Mouse (Mus musculus) megakaryocyte-erythroid progenitor cell, adult 5-6 weeks (primary cell): ENCODE data around the gene Gm3269. TPM values are rescaled to one million over a fixed set of nuclear protein-coding genes. Genes with fewer than 3 reads are reported as not detected.
"Not testable (repeated sequence)": the region's sequence is repeated elsewhere in the genome, so short reads cannot be mapped to it uniquely, and the experiment has no call there.

ENCODE experiments used
- ATAC-seq: replicated peaks from 2 replicates; pipeline ENCODE4 v1.8.0; 2016; ENCODE audit warnings: mild to moderate bottlenecking, inconsistent platforms; ENCODE audit not compliant: severe bottlenecking, poor library complexity, low FRiP score, low TSS enrichment
- total RNA-seq, 2 experiments: library from RNA; stranded (forward) in 1 of 2; stranded (reverse) in 1 of 2; fragments of 200-1000, 215-1000 nt in 1 of 2; fragments of >200 nt in 1 of 2; fragmentation: Nextera tagmentation in 1 of 2; gene quantifications; 2 replicates each; pipeline ENCODE4 v1.2.3; 2014 to 2017

Gm3269 gene
- total RNA-seq (2014; fragmentation: Nextera tagmentation), result not detected in 2 replicates
- total RNA-seq (2017), result not detected in 2 replicates

DNA sequence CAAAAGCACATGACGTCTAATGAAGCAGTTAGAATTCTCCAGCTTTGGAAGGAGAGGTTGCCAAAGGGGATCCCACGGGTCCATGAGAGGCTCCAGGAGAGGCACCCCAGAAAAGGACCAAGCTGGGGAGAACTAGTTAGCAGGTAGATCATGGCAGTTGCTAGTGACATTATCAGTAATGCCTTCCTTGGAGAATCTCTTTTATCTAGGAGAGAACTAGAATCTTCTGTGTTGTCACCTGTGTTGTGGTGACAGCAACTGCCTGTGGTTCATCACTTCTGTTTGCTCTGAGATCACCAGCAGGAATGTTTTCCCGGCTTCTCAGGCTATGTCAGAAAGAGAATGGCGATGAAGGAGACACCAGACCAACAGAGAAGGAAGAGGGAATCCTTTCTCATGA lies at the start of gene Gm3269:
Gene Gm3269, plus strand, starts transcription at position 301 of the 400 bp plus-strand sequence.
- ATAC-seq, result not testable (repeated sequence)

DNA sequence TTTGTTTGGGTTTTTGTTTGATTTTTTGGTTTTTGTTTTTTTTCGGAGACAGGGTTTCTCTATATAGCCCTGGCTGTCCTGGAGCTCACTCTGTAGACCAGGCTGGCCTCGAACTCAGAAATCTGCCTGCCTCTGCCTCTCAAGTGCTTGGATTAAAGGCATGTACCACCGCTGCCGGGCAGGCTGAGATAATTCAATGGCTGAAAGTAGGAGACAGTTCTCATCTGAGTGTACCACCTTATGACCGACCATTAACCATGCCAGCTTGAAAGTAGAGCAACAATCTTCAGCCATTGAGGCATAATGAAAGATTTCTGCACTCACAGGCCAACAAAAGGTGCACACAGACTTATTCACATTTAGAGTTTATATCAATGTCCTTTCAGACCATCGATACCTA lies 31.5 kb upstream of the Gm3269 start:
- ATAC-seq, result not testable (repeated sequence)

DNA sequence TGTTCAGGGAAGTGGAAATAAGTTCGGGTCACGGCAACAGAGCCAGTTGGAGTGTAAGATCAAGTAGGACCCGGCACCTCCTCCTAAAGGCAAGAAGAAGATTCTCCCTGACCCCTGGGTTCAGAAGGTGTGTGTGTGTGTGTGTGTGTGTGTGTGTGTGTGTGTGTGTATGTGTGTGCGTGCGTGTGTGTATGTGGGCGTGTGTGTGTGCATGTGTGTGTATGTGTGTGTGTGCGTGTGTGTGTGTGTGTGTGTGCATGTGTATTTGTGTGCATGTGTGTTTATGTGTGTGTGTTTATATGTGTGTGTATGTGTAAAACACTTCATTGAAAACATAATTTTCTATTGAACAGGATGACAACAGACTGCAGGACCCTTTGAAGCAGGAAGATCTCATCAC lies 16.0 kb upstream of the Gm3269 start:
- ATAC-seq, result not testable (repeated sequence)

DNA sequence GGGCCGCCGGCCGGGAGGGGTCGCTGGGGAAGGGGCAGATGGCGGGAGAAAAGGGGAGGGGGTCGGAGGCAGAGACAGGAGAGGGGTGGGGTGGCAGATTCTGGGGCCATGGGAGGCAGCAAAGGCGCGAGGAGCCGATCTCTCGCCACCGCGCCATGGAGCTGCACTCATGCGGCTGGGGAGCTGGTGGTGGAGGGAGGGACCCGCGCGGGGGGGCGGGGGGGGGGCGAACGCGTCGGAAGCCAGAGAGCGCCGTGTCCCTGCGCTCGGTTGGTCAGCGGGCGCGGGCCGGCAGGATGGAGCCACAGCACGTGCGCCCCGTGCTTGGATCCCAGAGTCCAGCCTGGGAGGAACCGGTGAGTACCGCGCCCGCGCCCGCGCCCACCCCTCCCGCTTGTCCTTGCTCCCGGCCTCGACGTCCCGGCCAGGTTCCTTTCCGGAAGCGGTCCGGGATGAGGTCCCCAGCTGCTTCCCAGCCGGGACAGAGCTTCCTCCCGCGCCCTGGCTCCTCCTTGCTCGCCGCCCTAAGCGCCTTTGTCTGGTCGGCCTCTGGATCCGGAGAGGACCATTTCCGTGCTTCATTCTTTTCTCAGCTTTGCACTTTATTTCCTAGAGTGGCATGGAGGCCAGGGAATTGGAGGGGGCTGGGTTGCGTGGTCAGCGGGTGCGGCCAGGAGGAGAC lies 17.5 kb downstream of the Gm3269 start, which contains the start of gene Gm3264:
Gene Gm3264, plus strand, starts transcription at position 278 of the 682 bp plus-strand sequence.
- not testable (repeated sequence) for ATAC-seq

DNA sequence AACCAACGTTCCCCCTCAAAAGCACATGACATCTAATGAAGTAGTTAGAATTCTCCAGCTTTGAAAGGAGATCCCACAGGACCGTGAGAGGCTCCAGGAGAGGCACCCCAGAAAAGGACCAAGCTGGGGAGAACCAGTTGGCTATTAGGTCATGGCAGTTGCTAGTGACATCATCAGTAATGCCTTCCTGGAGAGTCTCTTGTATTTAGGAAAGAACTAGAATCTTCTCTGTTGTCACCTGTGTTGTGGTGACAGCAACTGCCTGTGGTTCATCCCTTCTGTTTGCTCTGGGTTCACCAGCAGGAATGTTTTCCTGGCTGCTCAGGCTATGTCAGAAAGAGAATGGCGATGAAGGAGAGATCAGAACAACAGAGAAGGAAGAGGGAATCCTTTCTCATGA lies 54.2 kb downstream of the Gm3269 start, which contains the start of gene Gm3278:
Gene Gm3278, plus strand, starts transcription at position 301 of the 400 bp plus-strand sequence.
- ATAC-seq, result not testable (repeated sequence)

Other genes with a start within 250 kb of the Gm3269 start
- gene Gm8159, start 205.8 kb upstream of the Gm3269 start, total RNA-seq (2014; fragmentation: Nextera tagmentation), result not detected in 2 replicates
- not detected in 2 replicates for gene Gm8159, start 205.8 kb upstream of the Gm3269 start, total RNA-seq (2017)
- not detected in 2 replicates for gene Gm3239, start 173.9 kb upstream of the Gm3269 start, total RNA-seq (2014; fragmentation: Nextera tagmentation)
- gene Gm3239, start 173.9 kb upstream of the Gm3269 start, total RNA-seq (2017), result not detected in 2 replicates
- gene Gm7876, start 128.9 kb upstream of the Gm3269 start, total RNA-seq (2014; fragmentation: Nextera tagmentation), result not detected in 2 replicates
- not detected in 2 replicates for gene Gm7876, start 128.9 kb upstream of the Gm3269 start, total RNA-seq (2017)
- not detected in 2 replicates for gene Gm3252, start 111.3 kb upstream of the Gm3269 start, total RNA-seq (2014; fragmentation: Nextera tagmentation)
- not detected in 2 replicates for gene Gm3252, start 111.3 kb upstream of the Gm3269 start, total RNA-seq (2017)
- gene Gm9602, start 61.8 kb upstream of the Gm3269 start, total RNA-seq (2014; fragmentation: Nextera tagmentation), result 0.11 TPM in 1 of 2 replicates, not detected in the other
- not detected in 2 replicates for gene Gm9602, start 61.8 kb upstream of the Gm3269 start, total RNA-seq (2017)
- not detected in 2 replicates for gene Gm3264, start 17.5 kb downstream of the Gm3269 start, total RNA-seq (2014; fragmentation: Nextera tagmentation)
- gene Gm3264, start 17.5 kb downstream of the Gm3269 start, total RNA-seq (2017), result not detected in 2 replicates
- gene Gm3278, start 54.3 kb downstream of the Gm3269 start, total RNA-seq (2014; fragmentation: Nextera tagmentation), result not detected in 2 replicates
- not detected in 2 replicates for gene Gm3278, start 54.3 kb downstream of the Gm3269 start, total RNA-seq (2017)
- not detected in 2 replicates for gene Gm8297, start 145.8 kb downstream of the Gm3269 start, total RNA-seq (2014; fragmentation: Nextera tagmentation)
- gene Gm8297, start 145.8 kb downstream of the Gm3269 start, total RNA-seq (2017), result not detected in 2 replicates
- gene Gm3298, start 177.8 kb downstream of the Gm3269 start, total RNA-seq (2014; fragmentation: Nextera tagmentation), result not detected in 2 replicates
- gene Gm3298, start 177.8 kb downstream of the Gm3269 start, total RNA-seq (2017), result not detected in 2 replicates
- gene 4930555G01Rik, start 212.5 kb downstream of the Gm3269 start, total RNA-seq (2014; fragmentation: Nextera tagmentation), result not detected in 2 replicates
- not detected in 2 replicates for gene 4930555G01Rik, start 212.5 kb downstream of the Gm3269 start, total RNA-seq (2017)
- not detected in 2 replicates for gene Gm8281, start 232.9 kb downstream of the Gm3269 start, total RNA-seq (2014; fragmentation: Nextera tagmentation)
- not detected in 2 replicates for gene Gm8281, start 232.9 kb downstream of the Gm3269 start, total RNA-seq (2017)